Mouse (Mus musculus): ENCODE measurements around the gene Capn13.

DNA sequence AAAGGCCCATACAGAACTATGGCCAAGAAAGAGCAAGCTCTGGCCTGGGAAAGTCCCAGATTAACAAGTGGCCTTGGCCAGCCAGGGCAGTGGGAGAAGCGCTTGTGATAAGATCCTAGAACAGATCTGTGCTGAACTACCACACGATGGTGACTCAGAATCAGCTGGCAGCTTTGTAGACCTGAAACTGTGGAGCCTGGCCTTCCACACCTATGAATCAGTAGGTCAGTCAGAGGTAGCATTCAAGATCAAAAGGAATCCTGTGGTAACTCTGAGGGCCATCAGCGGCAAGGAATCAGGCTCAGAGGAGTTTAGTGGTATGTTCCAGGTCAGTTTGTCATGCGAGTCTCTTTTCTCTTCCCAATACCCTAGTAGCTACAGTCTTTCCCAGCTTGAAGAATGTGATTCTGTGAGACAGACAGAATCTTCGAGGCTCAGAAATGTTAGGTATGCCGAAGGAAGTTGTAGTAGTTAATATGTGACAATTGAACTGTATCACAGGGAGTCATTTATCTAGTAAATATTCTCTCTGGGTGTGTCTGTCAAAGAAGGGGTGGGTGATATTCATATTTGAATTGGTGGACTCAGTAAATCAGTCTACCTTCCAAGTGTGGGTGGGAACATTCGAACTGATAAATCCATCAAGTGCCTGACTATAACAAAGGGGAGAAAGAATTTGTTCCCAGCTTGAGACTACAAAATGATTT lies 22.7 kb downstream of the Capn13 start:
- TF ChIP-seq CTCF (IDR thresholded peaks at IDR 0.05) (no peak), POLR2A (IDR thresholded peaks at IDR 0.05; ENCODE audit: insufficient read depth, low read depth, low read length) (no peak)

Measured in heart, adult 2 months (tissue).